Mouse (Mus musculus): ENCODE data around the gene Krtap4-1. TPM values are rescaled to one million over a fixed set of nuclear protein-coding genes. Genes with fewer than 3 reads are reported as not detected.
"Not testable (repeated sequence)": the region's sequence is repeated elsewhere in the genome, so short reads cannot be mapped to it uniquely, and the experiment has no call there.

Gene Krtap4-1
- polyA plus RNA-seq (2012; rRNA removed), result not detected in 2 replicates

DNA sequence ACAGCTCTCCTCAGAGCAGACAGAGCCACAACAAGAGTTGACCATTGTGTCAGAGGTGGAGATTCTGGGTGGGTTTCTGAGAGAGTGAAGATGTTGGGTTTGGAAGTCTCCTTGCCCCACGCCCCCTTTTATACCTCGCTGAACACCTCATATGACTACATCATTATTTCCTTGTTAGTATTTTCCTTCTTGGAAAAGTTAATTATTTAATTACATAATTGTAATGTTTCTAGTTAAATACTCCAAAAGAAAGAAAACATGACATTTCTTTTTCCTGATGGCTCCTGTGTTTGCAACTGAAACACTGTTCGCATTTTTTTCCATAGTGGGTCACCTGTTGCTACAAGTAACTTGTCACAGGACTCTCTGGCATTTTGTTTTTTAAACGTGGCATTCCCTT lies at the start of gene Krtap4-1:
Gene Krtap4-1, minus strand, starts transcription at position 101 of the 400 bp plus-strand sequence.
- 65% methylated on average over 4 of the region's 4 CpGs for WGBS
- no peak for DNase-seq (ENCODE audit: low read depth, low spot score)

DNA sequence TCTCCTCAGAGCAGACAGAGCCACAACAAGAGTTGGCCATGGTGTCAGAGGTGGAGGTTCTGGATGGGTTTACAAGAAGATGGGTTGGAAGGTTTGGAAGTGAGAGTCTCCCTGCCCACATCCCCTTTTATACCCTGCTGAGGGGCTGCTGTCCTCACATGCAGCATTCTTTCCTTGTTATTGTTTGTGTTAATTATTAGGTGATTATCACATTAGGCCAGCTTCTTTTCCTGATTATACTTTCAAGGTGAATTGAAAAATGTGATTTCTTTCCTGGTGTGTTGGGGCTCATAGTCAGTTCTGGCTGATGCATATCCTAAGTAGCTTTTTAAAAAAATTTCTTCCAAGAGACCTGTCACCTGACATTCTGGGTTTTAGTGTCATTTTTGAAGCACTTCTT lies 37.8 kb upstream of the Krtap4-1 start, which contains the start of gene Krtap4-6:
Gene Krtap4-6, minus strand, starts transcription at position 101 of the 400 bp plus-strand sequence.
- DNase-seq (ENCODE audit: low read depth, low spot score), result no peak

DNA sequence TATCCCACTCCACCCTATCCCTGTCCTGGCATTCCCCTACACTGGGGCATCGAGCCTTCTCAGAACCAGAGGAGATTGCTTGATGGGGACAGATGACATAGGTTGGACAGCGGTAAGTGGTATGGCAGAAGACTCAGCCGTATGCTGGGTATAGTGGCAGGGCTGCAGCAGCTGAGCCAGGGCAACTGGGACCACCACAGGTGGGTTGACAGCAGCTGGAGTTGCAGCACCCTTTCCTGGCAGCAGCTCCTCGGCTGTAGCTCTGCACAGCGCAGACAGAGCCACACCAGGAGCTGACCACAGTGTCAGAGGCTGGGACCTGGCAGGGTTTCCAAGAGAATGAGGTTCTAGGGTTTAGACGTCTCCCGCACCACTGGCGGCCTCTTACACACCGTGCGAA lies 34.8 kb upstream of the Krtap4-1 start:
- DNase-seq (ENCODE audit: low read depth, low spot score), result no peak
- WGBS, result 81% methylated on average over 10 of the region's 10 CpGs

DNA sequence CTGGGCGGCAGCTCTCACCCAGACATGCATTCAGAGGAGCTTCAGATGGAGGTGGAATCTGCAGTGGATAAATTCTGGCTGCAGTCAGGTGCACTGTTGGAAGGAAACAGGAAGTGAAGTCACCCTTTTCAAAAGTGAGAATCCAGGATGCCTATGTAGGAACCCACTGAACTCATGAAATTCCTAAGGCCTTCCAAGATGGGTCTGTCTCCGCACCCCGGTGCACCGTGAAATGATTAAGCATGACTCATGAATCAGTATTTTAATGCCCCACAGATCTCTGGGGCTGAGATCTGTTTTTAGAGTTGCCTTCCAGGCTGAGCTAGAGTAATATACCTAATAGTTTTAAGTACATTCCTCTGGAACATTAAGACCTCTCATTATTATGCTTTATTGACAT lies 31.2 kb upstream of the Krtap4-1 start:
- WGBS, result 76% methylated on average over 4 of the region's 4 CpGs
- no peak for DNase-seq (ENCODE audit: low read depth, low spot score)

DNA sequence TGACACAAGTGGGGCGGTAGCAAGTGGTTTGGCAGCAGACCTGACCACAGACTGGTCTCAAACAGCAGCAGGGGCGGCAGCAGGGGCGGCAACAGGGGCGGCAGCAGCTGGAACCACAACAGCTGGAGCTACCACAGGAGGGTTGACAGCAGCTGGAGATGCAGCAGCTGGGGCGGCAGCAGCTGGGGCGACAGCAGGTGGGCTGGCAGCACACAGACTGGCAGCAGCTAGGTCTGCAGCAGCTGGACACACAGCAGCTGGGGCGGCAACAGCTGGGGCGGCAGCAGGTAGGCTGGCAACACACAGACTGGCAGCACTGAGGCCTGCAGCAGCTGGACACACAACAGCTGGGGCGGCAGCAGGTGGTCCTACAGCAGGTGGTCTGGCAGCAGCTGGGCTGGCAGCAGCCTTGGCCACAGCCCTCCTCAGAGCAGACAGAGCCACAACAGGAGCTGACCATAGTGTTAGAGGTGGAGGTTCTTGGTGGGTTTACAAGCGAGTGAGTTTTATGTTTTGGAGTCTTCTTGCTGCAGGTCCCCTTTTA lies 30.5 kb upstream of the Krtap4-1 start, which contains the start of gene Gm11563:
Gene Gm11563, minus strand, starts transcription at position 494 of the 544 bp plus-strand sequence.
- WGBS, result 70% methylated on average over 10 of the region's 10 CpGs
- not testable (repeated sequence) for DNase-seq (ENCODE audit: low read depth, low spot score)

DNA sequence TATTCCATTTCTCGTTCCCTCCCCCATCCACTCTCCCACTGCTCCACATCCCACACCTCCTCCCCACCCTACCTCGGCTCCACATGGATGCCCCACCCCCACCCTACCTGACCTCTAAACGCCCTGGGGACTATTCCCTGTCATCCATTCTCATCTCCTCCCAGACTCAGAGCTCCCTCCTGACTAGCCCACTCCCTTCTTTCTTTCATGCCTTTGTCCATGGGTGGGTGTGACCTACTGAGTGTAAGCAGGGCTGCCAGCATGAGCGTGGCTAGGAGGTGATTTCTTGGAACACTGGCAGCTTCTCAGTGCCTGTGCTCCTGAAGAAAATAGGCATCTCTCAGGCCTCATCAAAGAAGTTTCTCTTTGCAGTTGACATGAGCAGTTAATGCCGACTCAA lies 29.0 kb upstream of the Krtap4-1 start:
- WGBS, result 47% methylated on average over 5 of the region's 5 CpGs
- no peak for DNase-seq (ENCODE audit: low read depth, low spot score)

DNA sequence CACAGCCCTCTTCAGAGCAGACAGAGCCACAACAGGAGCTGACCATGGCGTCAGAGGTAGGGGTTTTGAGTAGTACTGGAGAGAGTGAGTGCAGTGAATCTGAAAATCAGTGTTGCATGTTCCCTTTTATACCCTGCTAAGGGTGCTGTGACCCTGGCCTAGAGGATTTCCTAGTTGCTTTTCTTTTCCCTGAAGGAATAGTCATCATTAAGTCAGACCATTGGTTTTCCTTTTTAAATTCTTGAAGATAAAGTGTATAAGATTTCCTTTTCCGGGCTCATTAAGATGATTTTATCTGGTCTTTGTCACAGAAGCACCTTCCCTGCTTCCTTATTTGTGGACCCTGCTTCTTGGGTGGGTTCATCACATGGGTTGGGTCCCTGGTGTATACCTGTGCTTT lies 22.1 kb upstream of the Krtap4-1 start, which contains the start of gene Gm11555:
Gene Gm11555, minus strand, starts transcription at position 101 of the 400 bp plus-strand sequence.
- 78% methylated on average over 2 of the region's 2 CpGs for WGBS
- DNase-seq (ENCODE audit: low read depth, low spot score), result no peak

DNA sequence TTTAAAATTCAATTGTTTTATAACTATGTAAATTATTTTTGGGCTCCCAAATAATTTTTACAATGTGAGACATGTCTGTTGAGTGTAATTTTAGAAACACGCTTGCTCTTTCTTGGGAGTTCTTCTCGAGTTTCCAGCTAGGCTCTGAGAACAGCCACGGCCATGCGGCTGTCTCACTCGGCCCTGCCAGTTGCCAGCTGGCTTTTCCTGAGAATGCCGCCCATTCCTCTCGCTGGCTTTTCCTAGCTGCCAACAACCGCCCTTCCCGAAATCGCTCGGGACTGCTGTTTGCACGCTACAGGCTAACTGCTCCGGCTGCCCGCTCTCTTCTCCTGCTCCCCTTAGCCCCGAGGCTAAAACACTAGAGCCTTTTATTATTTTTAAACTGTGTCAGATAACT lies 18.4 kb upstream of the Krtap4-1 start:
- no peak for DNase-seq (ENCODE audit: low read depth, low spot score)
- 88% methylated on average over 15 of the region's 15 CpGs for WGBS

DNA sequence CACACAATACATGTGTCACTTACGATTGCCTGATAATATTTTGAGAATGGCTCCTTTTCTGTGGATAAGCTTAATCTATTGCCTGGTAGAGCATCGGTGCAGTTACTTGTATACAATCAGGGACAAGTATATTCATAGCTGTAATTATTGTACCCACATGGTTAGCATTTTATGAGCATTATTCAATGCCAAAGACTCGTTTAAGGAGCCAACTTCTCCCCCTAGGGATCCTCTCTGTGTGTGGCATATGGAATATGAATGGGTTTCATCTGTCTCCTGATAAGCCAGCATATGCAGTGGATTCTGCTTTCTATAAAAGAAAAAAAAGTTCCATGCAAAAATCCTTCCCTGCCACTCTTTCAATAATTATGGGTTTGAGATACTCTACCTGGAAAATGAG lies 16.3 kb upstream of the Krtap4-1 start:
- DNase-seq (ENCODE audit: low read depth, low spot score), result no peak

DNA sequence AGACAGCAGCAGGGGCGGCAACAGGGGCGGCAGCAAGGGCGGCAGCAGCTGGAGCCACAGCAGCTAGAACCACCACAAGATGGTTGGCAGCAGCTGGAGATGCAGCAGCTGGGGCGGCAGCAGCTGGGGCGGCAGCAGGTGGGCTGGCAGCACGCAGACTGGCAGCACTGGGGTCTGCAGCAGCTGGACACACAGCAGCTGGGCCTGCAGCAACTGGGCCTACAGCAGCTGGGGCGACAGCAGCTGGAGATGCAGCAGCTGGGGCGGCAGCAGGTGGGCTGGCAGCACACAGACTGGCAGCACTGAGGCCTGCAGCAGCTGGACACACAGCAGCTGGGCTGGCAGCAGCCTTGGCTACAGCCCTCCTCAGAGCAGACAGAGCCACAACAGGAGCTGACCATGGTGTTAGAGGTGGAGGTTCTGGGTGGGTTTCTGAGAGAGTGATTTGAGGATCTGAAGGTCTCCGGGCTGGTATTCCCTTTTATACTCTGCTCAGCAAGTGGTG lies 15.6 kb upstream of the Krtap4-1 start, which contains the start of gene Krtap4-7:
Gene Krtap4-7, minus strand, starts transcription at position 455 of the 505 bp plus-strand sequence.
- DNase-seq (ENCODE audit: low read depth, low spot score), result not testable (repeated sequence)
- 78% methylated on average over 9 of the region's 9 CpGs for WGBS

More for the DNA sequence above, 16.3 kb upstream of the Krtap4-1 start:
- 64% methylated on average over 3 of the region's 3 CpGs for WGBS

DNA sequence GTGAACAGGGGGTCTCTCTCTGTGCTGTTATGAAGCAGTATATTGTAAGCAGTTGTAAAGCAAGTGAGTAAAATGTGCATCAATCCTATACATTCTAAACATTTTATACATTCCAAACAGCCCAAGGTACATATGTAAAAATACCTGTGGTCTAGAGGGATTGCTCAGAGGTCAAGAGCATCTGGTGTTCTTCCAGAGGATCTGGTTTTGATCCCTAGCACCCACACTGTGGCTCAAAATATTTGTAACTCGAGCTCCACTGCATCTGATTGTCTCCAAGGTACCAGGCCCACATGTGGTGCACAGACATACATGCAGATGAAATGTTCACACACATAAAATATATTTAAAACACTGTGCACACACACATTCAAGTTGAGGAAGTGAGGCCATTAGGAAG lies 12.9 kb upstream of the Krtap4-1 start:
- DNase-seq (ENCODE audit: low read depth, low spot score), result no peak
- 10% methylated on average over 1 of the region's 1 CpGs for WGBS

DNA sequence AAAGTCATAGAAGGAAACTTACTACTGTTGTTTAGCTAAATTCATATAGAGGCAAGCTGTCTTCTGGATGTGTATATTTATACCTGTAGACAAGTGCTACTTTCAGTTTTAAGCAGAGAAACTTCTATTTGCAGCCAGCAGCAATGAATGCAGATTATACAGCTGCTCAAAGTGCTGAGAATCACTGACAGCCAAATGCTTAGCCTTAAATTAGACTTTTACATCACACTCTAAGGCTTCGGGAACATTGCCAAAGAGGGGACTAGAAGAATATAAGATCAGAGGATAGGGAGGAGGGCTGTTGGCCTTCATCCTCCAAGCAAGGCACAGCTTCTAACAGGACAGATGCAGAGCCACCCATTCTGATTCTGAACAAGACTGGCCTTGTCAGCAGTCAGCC lies 9.0 kb upstream of the Krtap4-1 start:
- WGBS, result 76% methylated on average over 1 of the region's 1 CpGs
- DNase-seq (ENCODE audit: low read depth, low spot score), result no peak

DNA sequence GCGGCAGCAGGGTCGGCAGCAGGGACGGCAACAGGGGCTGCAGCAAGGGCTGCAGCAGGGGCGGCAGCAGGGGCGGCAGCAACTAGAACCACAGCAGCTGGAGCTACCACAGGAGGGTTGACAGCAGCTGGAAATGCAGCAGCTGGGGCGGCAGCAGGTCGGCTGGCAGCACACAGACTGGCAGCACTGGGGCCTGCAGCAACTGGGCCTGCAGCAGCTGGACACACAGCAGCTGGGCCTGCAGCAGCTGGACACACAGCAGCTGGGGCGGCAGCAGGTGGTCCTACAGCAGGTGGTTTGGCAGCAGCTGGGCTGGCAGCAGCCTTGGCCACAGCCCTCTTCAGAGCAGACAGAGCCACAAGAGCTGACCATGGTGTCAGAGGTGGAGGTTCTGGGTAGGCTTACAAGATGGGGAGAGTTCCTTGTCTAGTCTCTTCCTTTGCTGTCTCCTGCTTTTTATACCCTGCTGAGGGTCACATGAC lies 6.7 kb upstream of the Krtap4-1 start, which contains the start of gene Krtap4-2:
Gene Krtap4-2, minus strand, starts transcription at position 432 of the 482 bp plus-strand sequence.
- DNase-seq (ENCODE audit: low read depth, low spot score), result no peak
- WGBS, result 52% methylated on average over 8 of the region's 8 CpGs

DNA sequence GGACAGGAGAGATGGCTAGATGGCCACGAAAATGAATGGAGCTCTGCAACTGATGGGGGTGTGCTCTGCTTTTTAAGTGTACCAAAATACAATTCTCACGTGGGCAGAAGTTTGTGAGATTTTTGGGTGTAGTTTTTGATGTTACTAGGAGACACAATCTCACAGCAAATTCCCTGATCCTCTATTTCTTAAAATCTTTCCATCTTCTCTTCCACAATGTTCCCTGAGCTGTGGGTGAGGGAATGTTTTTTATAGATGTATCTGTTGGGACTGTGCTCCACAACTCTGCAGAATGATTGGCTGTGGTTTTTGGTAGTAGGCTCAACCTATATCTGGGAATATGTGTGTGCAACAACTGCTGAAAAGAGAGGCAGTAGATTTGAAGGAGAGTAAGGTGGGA lies 5.3 kb upstream of the Krtap4-1 start:
- 56% methylated on average over 2 of the region's 2 CpGs for WGBS
- DNase-seq (ENCODE audit: low read depth, low spot score), result no peak

DNA sequence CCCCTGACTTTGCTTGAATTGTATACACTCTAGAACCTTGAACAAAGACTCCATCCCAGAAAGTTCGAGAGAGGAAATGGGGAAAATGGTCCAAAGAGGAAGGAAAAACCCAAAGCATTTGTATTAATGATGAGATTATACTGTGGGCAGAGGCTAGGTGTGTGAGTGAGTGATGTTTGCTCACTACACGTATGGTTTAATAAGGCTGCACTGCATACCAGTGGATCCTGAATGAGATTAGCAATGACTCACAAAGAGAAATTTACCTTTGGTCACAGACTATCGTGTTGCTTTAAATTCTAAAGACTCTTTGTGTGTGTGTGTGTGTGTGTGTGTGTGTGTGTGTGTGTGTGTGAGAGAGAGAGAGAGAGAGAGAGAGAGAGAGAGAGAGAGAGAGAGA lies 2.9 kb upstream of the Krtap4-1 start:
- WGBS, result 31% methylated on average over 3 of the region's 3 CpGs
- no peak for DNase-seq (ENCODE audit: low read depth, low spot score)

DNA sequence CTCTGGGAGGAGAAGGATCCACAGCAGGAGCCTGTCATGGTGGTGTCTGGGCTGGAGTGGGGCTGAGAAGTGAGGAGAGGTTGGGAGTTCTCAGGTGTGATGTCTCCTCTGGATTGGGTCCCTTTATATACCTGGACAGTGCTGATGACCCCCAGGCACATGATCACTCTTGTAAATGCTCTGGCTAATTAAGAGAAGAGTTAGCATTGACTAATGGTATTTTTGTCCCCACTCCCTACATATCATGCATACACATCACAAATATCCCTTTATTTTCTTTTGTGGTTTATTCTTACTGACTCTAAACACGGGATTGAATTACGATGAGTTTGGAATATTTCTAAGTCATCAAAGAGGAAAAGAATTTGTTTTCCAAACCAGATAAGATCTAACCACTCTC lies 7.7 kb downstream of the Krtap4-1 start, which contains the start of gene Gm11562:
Gene Gm11562, minus strand, starts transcription at position 101 of the 400 bp plus-strand sequence.
- 67% methylated on average over 2 of the region's 2 CpGs for WGBS
- no peak for DNase-seq (ENCODE audit: low read depth, low spot score)

DNA sequence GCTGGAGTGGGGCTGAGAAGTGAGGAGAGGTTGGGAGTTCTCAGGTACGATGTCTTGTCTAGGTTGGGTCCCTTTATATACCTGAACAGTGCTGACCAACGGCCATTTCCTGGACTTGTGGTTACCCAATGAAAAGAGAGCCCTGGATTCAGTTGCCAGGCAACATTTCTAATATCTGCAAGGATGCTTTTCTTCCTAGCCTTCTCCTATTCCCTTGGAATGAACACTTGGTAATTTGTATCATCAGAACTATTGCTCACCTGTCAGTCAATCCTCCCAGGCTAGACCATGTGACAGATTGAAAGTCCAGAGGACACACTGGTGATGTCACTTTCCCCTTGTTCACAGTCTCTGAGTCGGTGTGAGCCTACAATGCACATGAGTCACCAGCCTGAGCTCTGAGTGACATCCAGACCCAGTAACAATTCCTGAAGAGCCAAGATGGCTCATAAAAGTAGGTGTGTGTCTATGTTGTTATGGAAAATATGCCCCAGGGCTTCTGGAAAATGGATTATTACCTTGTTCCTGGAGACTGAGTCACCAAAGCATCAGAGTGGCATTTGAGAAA lies 13.2 kb downstream of the Krtap4-1 start, which contains the start of gene Krtap2-4:
Gene Krtap2-4, minus strand, starts transcription at position 51 of the 568 bp plus-strand sequence.
- peak; percentile 31 for DNase-seq (ENCODE audit: low read depth, low spot score)
- WGBS, result 42% methylated on average over 3 of the region's 3 CpGs

DNA sequence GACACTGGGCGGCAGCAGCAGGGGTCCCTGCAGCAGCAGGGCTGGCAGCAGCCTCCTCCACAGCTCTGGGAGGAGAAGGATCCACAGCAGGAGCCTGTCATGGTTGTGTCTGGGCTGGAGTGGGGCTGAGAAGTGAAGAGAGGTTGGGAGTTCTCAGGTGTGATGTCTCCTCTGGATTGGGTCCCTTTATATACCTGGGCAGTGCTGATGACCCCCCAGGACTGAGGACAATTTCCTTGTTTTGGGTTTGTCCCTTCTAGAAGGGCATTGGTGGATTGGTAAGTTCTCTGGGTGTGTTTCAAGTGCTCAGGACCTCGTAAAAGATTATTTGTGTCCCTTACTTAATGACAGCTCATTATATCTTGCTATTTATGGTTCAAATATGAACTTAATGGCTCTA lies 17.9 kb downstream of the Krtap4-1 start, which contains the start of gene Gm11937:
Gene Gm11937, minus strand, starts transcription at position 101 of the 400 bp plus-strand sequence.
- 44% methylated on average over 1 of the region's 2 CpGs for WGBS
- DNase-seq (ENCODE audit: low read depth, low spot score), result not testable (repeated sequence)

DNA sequence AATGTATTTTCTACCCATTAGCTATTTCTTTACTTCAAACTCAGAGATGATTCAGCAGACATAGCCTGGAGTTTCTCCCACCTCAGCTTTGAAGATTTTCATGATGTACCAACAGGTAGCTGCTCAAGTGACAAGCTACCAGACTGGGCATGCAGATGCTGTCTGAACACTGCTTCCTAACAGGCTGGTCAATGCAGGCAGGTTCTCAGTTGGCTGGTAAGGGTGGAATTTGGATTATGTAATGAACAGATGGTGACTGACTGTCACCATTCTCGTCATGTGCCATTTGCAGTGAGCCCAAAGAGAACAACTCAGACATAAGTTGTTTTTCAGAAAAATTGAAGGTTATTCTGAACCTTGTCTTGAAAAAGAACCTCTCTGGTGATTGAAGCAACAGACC lies 18.9 kb downstream of the Krtap4-1 start:
- 76% methylated on average over 1 of the region's 1 CpGs for WGBS

DNA sequence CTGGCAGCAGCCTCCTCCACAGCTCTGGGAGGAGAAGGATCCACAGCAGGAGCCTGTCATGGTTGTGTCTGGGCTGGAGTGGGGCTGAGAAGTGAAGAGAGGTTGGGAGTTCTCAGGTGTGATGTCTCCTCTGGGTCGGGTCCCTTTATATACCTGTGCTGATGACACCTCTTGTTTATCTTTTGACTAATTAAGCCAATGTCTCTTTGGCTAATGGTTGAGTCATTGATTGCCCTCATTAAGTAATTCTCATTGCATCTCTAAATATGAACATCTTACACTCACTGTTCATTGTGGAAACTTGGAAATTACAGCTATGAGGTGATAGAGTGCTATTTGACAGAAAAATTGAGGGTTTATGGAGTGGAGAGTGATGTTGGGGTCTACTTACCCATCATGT lies 24.8 kb downstream of the Krtap4-1 start, which contains the start of gene Gm11938:
Gene Gm11938, minus strand, starts transcription at position 101 of the 400 bp plus-strand sequence.
- 22% methylated on average over 1 of the region's 1 CpGs for WGBS
- not testable (repeated sequence) for DNase-seq (ENCODE audit: low read depth, low spot score)

More for the DNA sequence above, 18.9 kb downstream of the Krtap4-1 start:
- DNase-seq (ENCODE audit: low read depth, low spot score), result no peak

Measured in large intestine, adult 2 months (tissue).